Mouse (Mus musculus) liver, embryonic 14 days (tissue): ENCODE results near the gene Galntl6. TPM values are rescaled to one million over a fixed set of nuclear protein-coding genes. Genes with fewer than 3 reads are reported as not detected.

ENCODE experiments used
- polyA plus RNA-seq: library from polyadenylated mRNA; depleted of rRNA; stranded (reverse); fragments of >200 nt; gene quantifications from 2 replicates; pipeline ENCODE4 v1.2.3, GENCODE M21; 2012; rRNA removed

Gene Galntl6
- not detected in 2 replicates for polyA plus RNA-seq

GRCm38 (mm10) chr8:58912196-58912839, at the start of gene Galntl6:
Gene Galntl6, minus strand, starts transcription at chr8:58912640.

GRCm38 (mm10) chr8:58911677-58912076, 763 bp downstream of the Galntl6 start, which contains the start of gene BC030500:
Gene BC030500, plus strand, starts transcription at chr8:58911755.

Other genes starting within 250 kb of the Galntl6 start
- 0.02 TPM in 1 of 2 replicates, not detected in the other for gene BC030500, start 885 bp downstream of the Galntl6 start, polyA plus RNA-seq